Mouse (Mus musculus): ENCODE data around the gene Rnf208. TPM values are rescaled to one million over a fixed set of nuclear protein-coding genes. Genes with fewer than 3 reads are reported as not detected.

Gene Rnf208
- polyA plus RNA-seq, 1 experiment from 2014 or later, result 19.8 TPM

DNA sequence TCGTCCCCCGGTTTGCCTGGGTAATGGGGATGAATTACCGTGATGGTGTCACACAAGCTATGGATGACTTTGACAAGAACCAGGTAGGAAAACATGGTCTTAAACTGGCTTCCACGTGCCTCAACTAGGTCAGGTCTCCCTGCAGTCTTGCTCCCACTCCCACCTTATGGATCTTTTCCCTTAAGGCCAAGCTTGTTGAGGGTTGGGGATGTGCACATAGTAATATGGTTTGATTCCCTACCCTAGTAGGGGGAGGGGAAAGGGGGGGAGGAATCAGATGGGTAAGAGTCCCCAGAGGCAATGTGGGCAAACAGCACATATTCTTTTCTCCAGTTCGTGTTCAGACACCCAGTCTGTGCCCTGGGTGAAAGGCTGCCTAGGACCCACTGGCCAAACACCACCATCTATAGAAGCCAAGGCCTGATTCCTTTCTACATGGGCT is 20.7 kb upstream of the Rnf208 start:
- Histone ChIP-seq H3K9ac (ENCODE audit: low read depth, low read length) (no peak overlapping the region), H3K4me1 (ENCODE audit: control insufficient read depth, insufficient read depth, low read length) (peaks cover 13% of the 10 kb centered on the region), H3K36me3 (ENCODE audit: control insufficient read depth, insufficient read depth, low read length) (peaks cover 11% of the 10 kb centered on the region; the same call in 1 of the 2 replicates), H3K9me3 (ENCODE audit: control insufficient read depth, low read length) (no peaks in the 10 kb centered on the region), H3K4me2 (replicated peaks; ENCODE audit: low read depth, low read length) (no peak overlapping the region), H3K27me3 (ENCODE audit: control insufficient read depth, insufficient read depth, low read length) (no peaks in the 10 kb centered on the region), H3K4me3 (ENCODE audit: low read length) (no peak overlapping the region), H3K27ac (ENCODE audit: low read depth, low read length) (no peak overlapping the region)
- no peak for ATAC-seq (ENCODE audit: low FRiP score, low TSS enrichment)
- 69% methylated on average over 5 of the region's 5 CpGs for WGBS

GRCm38 (mm10) chr2:25223681-25224491 is 18.2 kb upstream of the Rnf208 start:
- Histone ChIP-seq H3K27me3 (ENCODE audit: control insufficient read depth, insufficient read depth, low read length) (no peaks in the 10 kb centered on the region), H3K36me3 (ENCODE audit: control insufficient read depth, insufficient read depth, low read length) (peaks cover 11% of the 10 kb centered on the region; the same call in 1 of the 2 replicates), H3K4me1 (ENCODE audit: control insufficient read depth, insufficient read depth, low read length) (peaks cover 18% of the 10 kb centered on the region), H3K9ac (ENCODE audit: low read depth, low read length) (peak overlapping the region; percentile 76), H3K9me3 (ENCODE audit: control insufficient read depth, low read length) (no peaks in the 10 kb centered on the region), H3K4me2 (replicated peaks; ENCODE audit: low read depth, low read length) (peak overlapping the region; percentile 59), H3K4me3 (ENCODE audit: low read length) (peak overlapping the region; percentile 86), H3K27ac (ENCODE audit: low read depth, low read length) (peak overlapping the region; percentile 92)
- WGBS, result under 1% methylated on average over 50 of the region's 53 CpGs
- ATAC-seq (ENCODE audit: low FRiP score, low TSS enrichment), result peak; percentile 53

GRCm38 (mm10) chr2:25224492-25224765 is 17.6 kb upstream of the Rnf208 start, which contains the start of gene Tubb4b:
Gene Tubb4b, minus strand, starts transcription at chr2:25224702.
- ATAC-seq (ENCODE audit: low FRiP score, low TSS enrichment), result no peak
- H3K4me2 ChIP-seq (replicated peaks; ENCODE audit: low read depth, low read length), result peak within 1 kb of the TSS; percentile 59
- H3K27ac ChIP-seq (ENCODE audit: low read depth, low read length), result peak within 1 kb of the TSS; percentile 97
- 1% methylated on average over 17 of the region's 17 CpGs for WGBS
- peaks cover 11% of the 10 kb centered on the region; the same call in 1 of the 2 replicates for H3K36me3 ChIP-seq (ENCODE audit: control insufficient read depth, insufficient read depth, low read length)
- no peaks in the 10 kb centered on the region for H3K27me3 ChIP-seq (ENCODE audit: control insufficient read depth, insufficient read depth, low read length)
- peak within 1 kb of the TSS; percentile 86 for H3K4me3 ChIP-seq (ENCODE audit: low read length)
- H3K4me1 ChIP-seq (ENCODE audit: control insufficient read depth, insufficient read depth, low read length), result peaks cover 18% of the 10 kb centered on the region
- peak within 1 kb of the TSS; percentile 76 for H3K9ac ChIP-seq (ENCODE audit: low read depth, low read length)
- H3K9me3 ChIP-seq (ENCODE audit: control insufficient read depth, low read length), result no peaks in the 10 kb centered on the region

DNA sequence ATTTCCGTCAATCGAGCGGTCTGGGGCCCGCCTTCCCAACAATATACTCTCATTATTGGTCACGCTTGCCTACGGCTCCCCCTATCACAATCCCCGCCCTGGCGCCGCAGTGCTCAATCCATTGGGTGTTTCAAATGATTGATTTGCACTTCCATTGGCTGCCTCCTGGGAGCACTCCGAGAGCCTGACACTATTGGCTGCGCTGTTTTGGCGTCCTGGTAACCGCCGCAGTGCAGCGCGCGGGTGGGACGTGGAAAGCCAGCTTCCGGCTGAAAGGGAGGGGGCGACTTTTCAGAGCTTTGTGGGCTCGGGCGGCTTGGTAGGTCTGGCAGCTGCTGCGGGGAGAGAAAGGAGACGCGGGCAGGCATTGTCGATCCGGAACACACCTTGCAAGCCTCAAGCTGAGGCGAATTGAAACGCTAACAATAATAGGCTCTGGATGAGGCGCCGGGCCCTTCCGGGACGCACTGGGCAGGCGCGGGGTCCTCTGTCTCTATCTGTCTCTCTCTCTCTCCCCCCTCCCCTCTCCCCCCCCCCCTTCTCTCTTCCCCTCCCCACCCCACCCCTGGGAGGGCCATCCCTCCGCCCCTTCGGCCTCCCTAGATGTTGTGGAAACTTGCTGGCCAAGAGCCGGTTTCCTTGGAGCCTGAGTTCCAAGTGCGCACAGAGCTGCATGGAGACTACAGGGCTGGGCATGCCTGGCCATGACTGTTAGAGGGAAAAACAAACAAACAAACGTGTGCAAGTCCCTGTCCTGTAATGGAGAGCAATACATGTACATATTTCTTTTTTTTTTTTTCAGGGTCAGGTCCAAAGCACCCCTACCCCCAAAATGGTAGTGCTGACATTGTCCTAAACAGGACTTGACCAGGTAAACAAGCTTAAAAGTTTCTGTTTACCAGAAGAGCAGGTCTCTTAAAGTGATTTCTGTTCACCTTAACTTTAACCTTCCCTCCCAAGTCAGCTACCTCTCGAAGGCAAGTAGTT is 17.0 kb upstream of the Rnf208 start:
- WGBS, result 1% methylated on average over 41 of the region's 41 CpGs
- Histone ChIP-seq H3K4me1 (ENCODE audit: control insufficient read depth, insufficient read depth, low read length) (peaks cover 18% of the 10 kb centered on the region), H3K36me3 (ENCODE audit: control insufficient read depth, insufficient read depth, low read length) (peaks cover 11% of the 10 kb centered on the region; the same call in 1 of the 2 replicates), H3K27ac (ENCODE audit: low read depth, low read length) (peak overlapping the region; percentile 97), H3K4me3 (ENCODE audit: low read length) (peak overlapping the region; percentile 86), H3K4me2 (replicated peaks; ENCODE audit: low read depth, low read length) (peak overlapping the region; percentile 52), H3K27me3 (ENCODE audit: control insufficient read depth, insufficient read depth, low read length) (no peaks in the 10 kb centered on the region), H3K9me3 (ENCODE audit: control insufficient read depth, low read length) (no peaks in the 10 kb centered on the region), H3K9ac (ENCODE audit: low read depth, low read length) (peak overlapping the region; percentile 70)
- peak; percentile 97 for ATAC-seq (ENCODE audit: low FRiP score, low TSS enrichment)

DNA sequence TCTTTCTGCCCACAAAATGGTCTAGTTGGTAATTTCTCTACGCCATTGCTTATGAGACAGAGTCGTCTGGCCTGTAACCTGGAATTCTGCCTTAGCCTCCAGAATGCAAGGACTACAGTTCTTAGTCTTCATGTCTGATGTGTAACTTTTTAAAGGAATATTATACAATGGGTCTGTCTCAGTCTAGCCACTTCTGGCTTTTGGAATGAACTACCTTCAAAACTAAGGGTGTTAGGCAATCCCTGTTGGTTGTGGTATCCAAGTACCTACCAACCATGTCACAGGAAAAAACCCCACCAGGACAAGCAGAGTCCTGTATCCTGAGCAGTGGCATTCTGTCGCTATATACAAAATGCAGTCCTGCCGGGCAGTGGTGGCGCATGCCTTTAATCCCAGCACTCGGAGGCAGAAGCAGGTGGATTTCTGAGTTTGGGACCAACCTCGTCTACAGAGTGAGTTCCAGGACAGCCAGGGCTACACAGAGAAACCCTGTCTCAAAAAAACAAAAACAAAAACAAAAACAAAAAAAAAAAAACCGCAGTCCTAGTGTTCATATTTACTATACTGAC is 16.2 kb upstream of the Rnf208 start:
- Histone ChIP-seq H3K9ac (ENCODE audit: low read depth, low read length) (peak overlapping the region; percentile 70; the same call in 1 of the 2 replicates), H3K27ac (ENCODE audit: low read depth, low read length) (peak overlapping the region; percentile 97), H3K9me3 (ENCODE audit: control insufficient read depth, low read length) (no peaks in the 10 kb centered on the region), H3K36me3 (ENCODE audit: control insufficient read depth, insufficient read depth, low read length) (peaks cover 11% of the 10 kb centered on the region; the same call in 1 of the 2 replicates), H3K4me1 (ENCODE audit: control insufficient read depth, insufficient read depth, low read length) (peaks cover 18% of the 10 kb centered on the region), H3K27me3 (ENCODE audit: control insufficient read depth, insufficient read depth, low read length) (no peaks in the 10 kb centered on the region), H3K4me3 (ENCODE audit: low read length) (peak overlapping the region; percentile 86; the same call in 1 of the 2 replicates), H3K4me2 (replicated peaks; ENCODE audit: low read depth, low read length) (peak overlapping the region; percentile 52; the same call in 1 of the 2 replicates)
- WGBS, result 79% methylated on average over 8 of the region's 8 CpGs
- ATAC-seq (ENCODE audit: low FRiP score, low TSS enrichment), result no peak

- Histone ChIP-seq H3K36me3 (ENCODE audit: control insufficient read depth, insufficient read depth, low read length) (peaks cover 4% of the 10 kb centered on the region; the same call in 1 of the 2 replicates), H3K4me1 (ENCODE audit: control insufficient read depth, insufficient read depth, low read length) (peaks cover 18% of the 10 kb centered on the region), H3K27me3 (ENCODE audit: control insufficient read depth, insufficient read depth, low read length) (no peaks in the 10 kb centered on the region), H3K9me3 (ENCODE audit: control insufficient read depth, low read length) (no peaks in the 10 kb centered on the region), H3K4me3 (ENCODE audit: low read length) (no peak overlapping the region), H3K27ac (ENCODE audit: low read depth, low read length) (no peak overlapping the region), H3K4me2 (replicated peaks; ENCODE audit: low read depth, low read length) (no peak overlapping the region), H3K9ac (ENCODE audit: low read depth, low read length) (no peak overlapping the region)
- no peak for ATAC-seq (ENCODE audit: low FRiP score, low TSS enrichment)
- 86% methylated on average over 5 of the region's 5 CpGs for WGBS
Measured at GRCm38 (mm10) chr2:25226864-25227263, 15.2 kb upstream of the Rnf208 start.

DNA sequence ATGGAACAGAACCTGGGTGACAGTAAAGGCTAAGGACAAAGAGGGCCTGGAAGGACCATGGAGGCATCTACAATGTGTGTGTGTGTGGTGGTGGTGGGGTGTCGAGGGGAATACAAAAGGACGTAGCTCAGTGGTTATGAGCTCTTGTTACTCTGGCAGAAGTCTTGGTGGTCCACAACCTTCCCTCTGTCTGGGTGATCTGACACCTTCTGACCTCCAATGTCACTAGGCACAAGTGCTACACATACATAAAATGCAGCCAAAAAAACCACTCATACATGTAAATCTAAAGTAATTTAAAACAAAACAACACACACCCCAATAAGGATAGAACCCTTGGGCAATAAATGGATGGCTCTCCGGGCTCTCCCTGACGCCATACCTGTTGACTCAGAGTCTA is 14.6 kb upstream of the Rnf208 start:
- H3K27me3 ChIP-seq (ENCODE audit: control insufficient read depth, insufficient read depth, low read length), result no peaks in the 10 kb centered on the region
- no peak overlapping the region for H3K9ac ChIP-seq (ENCODE audit: low read depth, low read length)
- no peak overlapping the region for H3K4me3 ChIP-seq (ENCODE audit: low read length)
- no peak overlapping the region for H3K27ac ChIP-seq (ENCODE audit: low read depth, low read length)
- H3K36me3 ChIP-seq (ENCODE audit: control insufficient read depth, insufficient read depth, low read length), result 0 out of 2 replicates have a peak, but pooled peaks cover 3% of the 10 kb centered on the region
- 88% methylated on average over 4 of the region's 4 CpGs for WGBS
- no peak overlapping the region for H3K4me2 ChIP-seq (replicated peaks; ENCODE audit: low read depth, low read length)
- peaks cover 18% of the 10 kb centered on the region for H3K4me1 ChIP-seq (ENCODE audit: control insufficient read depth, insufficient read depth, low read length)
- H3K9me3 ChIP-seq (ENCODE audit: control insufficient read depth, low read length), result no peaks in the 10 kb centered on the region
- no peak for ATAC-seq (ENCODE audit: low FRiP score, low TSS enrichment)

- no peaks in the 10 kb centered on the region for H3K27me3 ChIP-seq (ENCODE audit: control insufficient read depth, insufficient read depth, low read length)
- peak; percentile 18; the same call in 1 of the 2 replicates for ATAC-seq (ENCODE audit: low FRiP score, low TSS enrichment)
Measured at GRCm38 (mm10) chr2:25228431-25228889, 13.6 kb upstream of the Rnf208 start.

More at GRCm38 (mm10) chr2:25228431-25228889, 13.6 kb upstream of the Rnf208 start:
- WGBS, result 1% methylated on average over 7 of the region's 7 CpGs
- Histone ChIP-seq H3K4me2 (replicated peaks; ENCODE audit: low read depth, low read length) (peak overlapping the region; percentile 31), H3K9ac (ENCODE audit: low read depth, low read length) (no peak overlapping the region), H3K36me3 (ENCODE audit: control insufficient read depth, insufficient read depth, low read length) (no peaks in the 10 kb centered on the region), H3K27ac (ENCODE audit: low read depth, low read length) (peak overlapping the region; percentile 57), H3K4me3 (ENCODE audit: low read length) (peak overlapping the region; percentile 16), H3K4me1 (ENCODE audit: control insufficient read depth, insufficient read depth, low read length) (peaks cover 15% of the 10 kb centered on the region), H3K9me3 (ENCODE audit: control insufficient read depth, low read length) (no peaks in the 10 kb centered on the region)

Data from kidney, embryonic 14.5 days (tissue).